Mouse (Mus musculus) kidney, adult 2 months (tissue): Measurements from ENCODE around the gene Tmem161a. TPM values are rescaled to one million over a fixed set of nuclear protein-coding genes. Genes with fewer than 3 reads are reported as not detected.

Experiments
- DNase-seq: peaks from one replicate; pipeline ENCODE4 v3.0.0; 2021
- H3K27ac ChIP-seq: fragments of 200-500 bp; 2 replicates; pipeline ENCODE4 v1.5.1; 2012; ENCODE audit warnings: low read depth, low read length, control low read depth, inconsistent platforms; ENCODE audit not compliant: insufficient read depth
- H3K27me3 ChIP-seq: fragments of 200-500 bp; replicated peaks from 2 replicates; pipeline ENCODE4 v1.6.1; 2012; ENCODE audit warnings: mild to moderate bottlenecking, moderate library complexity, low read length, inconsistent platforms; ENCODE audit not compliant: control insufficient read depth, insufficient read depth
- H3K36me3 ChIP-seq: fragments of 200-500 bp; 2 replicates; pipeline ENCODE4 v1.6.1; 2012; ENCODE audit warnings: mild to moderate bottlenecking, moderate library complexity, low read length, inconsistent platforms; ENCODE audit not compliant: control insufficient read depth, insufficient read depth
- H3K4me1 ChIP-seq: fragments of 200-500 bp; 2 replicates; pipeline ENCODE4 v1.6.1; 2011; ENCODE audit warnings: low read length; ENCODE audit not compliant: control insufficient read depth, insufficient read depth
- H3K4me3 ChIP-seq: fragments of 200-500 bp; 2 replicates; pipeline ENCODE4 v1.5.1; 2011; ENCODE audit warnings: mild to moderate bottlenecking, low read depth, low read length, control low read depth; ENCODE audit not compliant: insufficient read depth
- CTCF ChIP-seq: fragments of 200-500 bp; conservative IDR thresholded peaks from 2 replicates; pipeline ENCODE4 v1.5.1; 2011; ENCODE audit warnings: low read depth, mild to moderate bottlenecking, control low read depth, low read length, moderate library complexity, mixed read lengths; ENCODE audit not compliant: insufficient read depth, insufficient read length
- POLR2A ChIP-seq: fragments of 200-500 bp; IDR thresholded peaks from one replicate; pipeline ENCODE4 v1.6.1; 2011; ENCODE audit warnings: low read depth, low read length, control low read depth
- WGBS: fragments of 180-500 bp; shearing (Covaris S2); methylation state at CpG from one replicate; pipeline ENCODE4 v1.1.7; 2018; 5-methylcytosine and 5-hydroxymethylcytosine counted together
- polyA plus RNA-seq: library from polyadenylated mRNA; depleted of rRNA; stranded (reverse); fragments of >200 nt; gene quantifications from 2 replicates; pipeline ENCODE4 v1.2.3, GENCODE M21; 2012

Tmem161a gene
- polyA plus RNA-seq, 1 experiment: 85.2 TPM

GRCm38 (mm10) chr8:70195762-70196161, 23.6 kb downstream of the Tmem161a start:
- peaks cover 46% of the 10 kb centered on the region for H3K4me1 ChIP-seq
- no peak for DNase-seq
- H3K4me3 ChIP-seq: no peak overlapping the region
- no peaks in the 10 kb centered on the region for H3K27me3 ChIP-seq
- no peak overlapping the region for H3K27ac ChIP-seq
- H3K36me3 ChIP-seq: peaks cover 1% of the 10 kb centered on the region; the same call in 1 of the 2 replicates
- peak; percentile 25; the same call in 1 of the 2 replicates for TF ChIP-seq CTCF
- TF ChIP-seq POLR2A: no peak
- 77% methylated on average over 2 of the region's 2 CpGs for WGBS

DNA sequence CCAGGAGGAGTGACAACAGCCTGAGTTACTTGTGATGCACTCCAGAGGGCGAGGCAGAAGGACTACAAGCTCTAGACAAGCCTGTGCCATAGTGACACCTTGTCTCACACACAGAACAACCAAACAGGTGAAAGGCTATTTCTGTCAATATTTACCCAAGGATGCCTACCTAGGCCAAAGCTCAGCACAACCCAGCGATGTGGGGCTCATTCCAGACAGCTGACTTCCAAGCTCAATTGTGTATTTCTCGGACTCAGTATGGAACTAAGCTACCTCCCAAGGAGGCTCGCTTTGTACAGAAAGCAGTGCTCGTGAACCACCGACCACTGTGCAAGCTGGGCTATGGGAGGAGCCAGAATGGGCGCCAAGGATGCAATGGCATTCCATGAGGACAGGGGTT, 25.4 kb downstream of the Tmem161a start:
- DNase-seq: peak; percentile 82
- no peak overlapping the region for H3K4me3 ChIP-seq
- H3K36me3 ChIP-seq: 0 out of 2 replicates have a peak, but pooled peaks cover 1% of the 10 kb centered on the region
- TF ChIP-seq CTCF (0 out of 2 replicates have a peak, but pooled peaks have one; percentile 12), POLR2A (no peak)
- H3K27me3 ChIP-seq: no peaks in the 10 kb centered on the region
- peaks cover 47% of the 10 kb centered on the region for H3K4me1 ChIP-seq
- H3K27ac ChIP-seq: peak overlapping the region; percentile 71; the same call in 1 of the 2 replicates
- 48% methylated on average over 7 of the region's 7 CpGs for WGBS

GRCm38 (mm10) chr8:70200098-70200681, 28.0 kb downstream of the Tmem161a start:
- peaks cover 38% of the 10 kb centered on the region for H3K4me1 ChIP-seq
- no peaks in the 10 kb centered on the region for H3K36me3 ChIP-seq
- no peaks in the 10 kb centered on the region for H3K27me3 ChIP-seq
- DNase-seq: peak; percentile 77
- H3K4me3 ChIP-seq: no peak overlapping the region
- TF ChIP-seq POLR2A: no peak
- TF ChIP-seq CTCF: peak; percentile 54
- no peak overlapping the region for H3K27ac ChIP-seq
- 34% methylated on average over 5 of the region's 5 CpGs for WGBS

- no peaks in the 10 kb centered on the region for H3K36me3 ChIP-seq
- no peak for DNase-seq
- no peak overlapping the region for H3K27ac ChIP-seq
- TF ChIP-seq POLR2A: no peak
- TF ChIP-seq CTCF: no peak
- H3K4me1 ChIP-seq: peaks cover 37% of the 10 kb centered on the region
- H3K27me3 ChIP-seq: no peaks in the 10 kb centered on the region
- 71% methylated on average over 3 of the region's 3 CpGs for WGBS
- no peak overlapping the region for H3K4me3 ChIP-seq
Observed at GRCm38 (mm10) chr8:70201417-70201816, 29.3 kb downstream of the Tmem161a start.

DNA sequence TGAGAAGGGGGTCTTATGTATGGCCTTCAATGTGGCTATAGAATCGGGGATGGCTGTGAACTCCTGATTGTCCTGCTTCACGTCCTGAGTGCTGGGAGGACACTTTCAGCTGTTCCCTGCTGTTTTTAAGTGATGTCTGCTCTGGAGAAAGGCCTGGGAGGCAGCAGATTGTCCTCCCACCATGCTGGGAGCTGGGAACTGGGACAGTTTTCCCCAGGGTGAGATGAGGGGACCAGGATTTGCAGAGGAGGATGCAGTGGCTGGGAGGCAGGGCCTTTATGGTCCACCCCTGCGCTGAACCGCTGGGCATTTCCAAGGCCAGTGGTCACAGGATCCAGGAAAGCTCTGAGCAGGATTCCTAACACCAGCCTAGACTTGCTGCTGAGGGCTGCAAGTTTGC, 30.9 kb downstream of the Tmem161a start:
- H3K4me3 ChIP-seq: no peak overlapping the region
- H3K27me3 ChIP-seq: no peaks in the 10 kb centered on the region
- DNase-seq: no peak
- TF ChIP-seq CTCF: no peak
- no peak for TF ChIP-seq POLR2A
- H3K27ac ChIP-seq: no peak overlapping the region
- H3K4me1 ChIP-seq: peaks cover 28% of the 10 kb centered on the region
- 70% methylated on average over 4 of the region's 4 CpGs for WGBS
- H3K36me3 ChIP-seq: no peaks in the 10 kb centered on the region

GRCm38 (mm10) chr8:70204757-70205156, 32.6 kb downstream of the Tmem161a start:
- Histone ChIP-seq H3K4me1 (peaks cover 19% of the 10 kb centered on the region), H3K27me3 (no peaks in the 10 kb centered on the region), H3K27ac (no peak overlapping the region), H3K36me3 (no peaks in the 10 kb centered on the region), H3K4me3 (no peak overlapping the region)
- TF ChIP-seq POLR2A: no peak
- TF ChIP-seq CTCF: no peak
- DNase-seq: no peak
- WGBS: 63% methylated on average over 1 of the region's 1 CpGs

DNA sequence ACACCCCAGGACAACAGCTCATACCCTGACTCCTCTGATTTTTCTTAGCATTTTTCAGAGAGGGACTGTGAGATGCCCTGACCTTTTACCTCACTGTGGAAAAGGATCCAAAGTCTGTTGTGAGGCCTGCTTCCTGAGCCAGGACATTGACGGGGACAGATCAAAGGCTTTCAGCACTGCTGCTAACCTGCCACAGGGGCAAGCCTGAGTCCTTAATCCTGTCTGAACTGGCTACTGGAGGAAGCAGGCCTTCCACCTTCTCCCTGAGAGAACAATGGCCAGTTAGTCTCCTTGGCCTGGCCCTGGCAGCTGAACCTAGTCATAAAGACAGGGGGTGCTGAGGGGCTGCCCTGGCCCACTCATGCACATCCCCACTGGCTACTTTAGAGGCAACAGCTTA, 36.0 kb downstream of the Tmem161a start:
- Histone ChIP-seq H3K27ac (peak overlapping the region; percentile 59), H3K4me1 (peaks cover 9% of the 10 kb centered on the region; the same call in 1 of the 2 replicates), H3K4me3 (no peak overlapping the region), H3K27me3 (no peaks in the 10 kb centered on the region), H3K36me3 (no peaks in the 10 kb centered on the region)
- peak; percentile 87 for DNase-seq
- TF ChIP-seq POLR2A (no peak), CTCF (0 out of 2 replicates have a peak, but pooled peaks have one; percentile 12)
- WGBS: 37% methylated on average over 1 of the region's 1 CpGs

- Histone ChIP-seq H3K4me1 (peaks cover 15% of the 10 kb centered on the region; the same call in 1 of the 2 replicates), H3K4me3 (peak overlapping the region; percentile 47), H3K27me3 (no peaks in the 10 kb centered on the region), H3K27ac (peak overlapping the region; percentile 40), H3K36me3 (no peaks in the 10 kb centered on the region)
- DNase-seq: peak; percentile 41
- 18% methylated on average over 8 of the region's 8 CpGs for WGBS
- TF ChIP-seq CTCF (no peak), POLR2A (no peak)
Observed at GRCm38 (mm10) chr8:70210538-70210937, 38.4 kb downstream of the Tmem161a start.
